Mouse (Mus musculus): ENCODE results near the gene Kcng3. TPM values are rescaled to one million over a fixed set of nuclear protein-coding genes. Genes with fewer than 3 reads are reported as not detected.
A peak's percentile ranks its signal among the peaks of the same experiment; 100 is the strongest.

The Kcng3 gene
- polyA plus RNA-seq, 1 experiment = not detected

DNA sequence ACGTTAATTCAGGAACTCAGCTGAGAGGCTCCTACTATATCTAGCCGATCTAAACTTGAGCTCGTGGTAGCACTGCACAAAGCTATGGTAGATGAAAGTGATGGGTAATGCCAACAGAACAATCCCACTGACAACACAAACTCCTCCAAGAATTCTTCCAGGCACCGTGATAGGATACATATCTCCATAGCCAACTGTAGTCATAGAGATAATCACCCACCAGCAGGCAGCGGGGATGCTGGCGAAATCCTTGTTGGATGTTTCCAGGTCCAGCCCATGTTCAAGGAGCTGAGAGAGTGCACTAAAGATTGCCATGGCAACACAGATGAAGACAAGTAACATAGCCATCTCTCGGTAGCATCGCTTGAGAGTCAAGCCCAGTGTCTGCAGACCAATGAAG lies 44.0 kb downstream of the Kcng3 start:
- Histone ChIP-seq H3K4me1 (ENCODE audit: control insufficient read depth, insufficient read depth, low read length) (no peaks in the 10 kb centered on the region), H3K4me3 (ENCODE audit: insufficient read depth, low read length) (no peak overlapping the region), H3K27ac (ENCODE audit: insufficient read depth, low read depth, low read length) (no peak overlapping the region)
- TF ChIP-seq CTCF (IDR thresholded peaks at IDR 0.05; ENCODE audit: low read depth, low read length) (no peak), POLR2A (IDR thresholded peaks at IDR 0.05; ENCODE audit: borderline replicate concordance, low read depth, low read length) (no peak)

DNA sequence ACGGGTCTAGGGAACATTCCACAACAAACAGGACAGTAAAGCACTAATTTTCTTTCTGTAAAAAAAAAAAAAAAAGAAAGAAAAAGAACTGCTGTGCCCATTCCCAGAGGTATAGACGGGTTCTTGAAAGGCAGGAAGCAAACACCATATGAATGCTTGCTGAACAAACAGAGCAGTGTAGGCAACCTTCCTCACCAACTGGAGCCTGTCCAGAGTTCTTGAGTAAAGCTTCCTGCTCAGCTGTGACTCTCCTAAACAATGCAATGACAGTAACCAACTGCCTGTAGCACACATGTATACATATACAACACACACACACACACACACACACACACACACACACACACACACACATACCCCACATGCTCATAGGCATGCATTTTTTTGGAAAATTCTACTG lies 49.1 kb downstream of the Kcng3 start:
- peaks cover 16% of the 10 kb centered on the region for H3K4me1 ChIP-seq (ENCODE audit: control insufficient read depth, insufficient read depth, low read length)
- no peak overlapping the region for H3K27ac ChIP-seq (ENCODE audit: insufficient read depth, low read depth, low read length)
- H3K4me3 ChIP-seq (ENCODE audit: insufficient read depth, low read length) = no peak overlapping the region
- TF ChIP-seq POLR2A (IDR thresholded peaks at IDR 0.05; ENCODE audit: borderline replicate concordance, low read depth, low read length) = no peak
- TF ChIP-seq CTCF (IDR thresholded peaks at IDR 0.05; ENCODE audit: low read depth, low read length) = no peak

DNA sequence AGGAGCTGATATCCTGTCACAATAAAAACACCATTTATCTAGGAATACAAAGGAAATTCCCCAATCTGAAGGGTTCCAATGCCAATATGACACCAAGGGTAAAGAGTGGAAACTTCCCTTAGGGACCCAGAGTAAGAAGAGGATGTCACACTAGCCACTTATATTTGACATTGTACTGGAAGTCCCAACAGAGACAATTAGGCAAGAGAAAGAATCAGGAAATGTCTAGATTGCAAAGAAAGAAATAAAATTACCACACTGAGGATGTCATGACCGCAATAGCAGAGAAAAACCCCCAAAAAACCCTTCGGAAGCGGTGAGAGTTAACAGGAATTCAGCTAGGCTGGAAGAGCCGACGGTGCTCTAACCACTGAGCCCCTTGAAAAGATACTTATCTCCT lies 51.0 kb downstream of the Kcng3 start:
- TF ChIP-seq POLR2A (IDR thresholded peaks at IDR 0.05; ENCODE audit: borderline replicate concordance, low read depth, low read length) = no peak
- no peak for TF ChIP-seq CTCF (IDR thresholded peaks at IDR 0.05; ENCODE audit: low read depth, low read length)
- Histone ChIP-seq H3K4me3 (ENCODE audit: insufficient read depth, low read length) (no peak overlapping the region), H3K4me1 (ENCODE audit: control insufficient read depth, insufficient read depth, low read length) (peaks cover 16% of the 10 kb centered on the region), H3K27ac (ENCODE audit: insufficient read depth, low read depth, low read length) (no peak overlapping the region)

DNA sequence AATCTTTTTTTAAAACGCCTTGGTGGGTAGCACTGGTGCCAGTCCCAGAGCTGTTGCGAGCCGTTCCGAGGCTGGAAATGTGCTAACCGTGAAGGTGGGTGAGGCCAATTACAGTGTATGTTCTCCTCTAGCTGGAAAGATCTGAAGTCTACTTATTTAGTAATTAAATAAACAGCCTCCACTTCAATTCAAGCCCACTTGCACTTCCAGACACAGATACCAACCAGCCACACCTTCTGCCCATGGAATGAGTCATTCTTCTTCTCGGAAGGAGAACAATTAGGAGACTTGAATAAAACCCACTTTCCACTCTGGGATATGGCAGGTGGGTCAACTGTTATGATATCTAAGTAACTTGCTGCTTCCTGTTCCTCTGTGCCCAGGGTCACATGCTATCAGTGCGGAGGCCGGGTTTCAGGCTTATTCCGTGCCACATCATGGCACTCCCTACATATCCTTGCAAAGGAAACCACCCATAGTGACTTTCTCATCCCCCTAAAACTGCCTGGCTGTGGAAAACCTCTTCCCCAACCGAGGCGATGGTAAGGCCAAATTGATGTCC lies 54.8 kb downstream of the Kcng3 start:
- no peak overlapping the region for H3K4me3 ChIP-seq (ENCODE audit: insufficient read depth, low read length)

DNA sequence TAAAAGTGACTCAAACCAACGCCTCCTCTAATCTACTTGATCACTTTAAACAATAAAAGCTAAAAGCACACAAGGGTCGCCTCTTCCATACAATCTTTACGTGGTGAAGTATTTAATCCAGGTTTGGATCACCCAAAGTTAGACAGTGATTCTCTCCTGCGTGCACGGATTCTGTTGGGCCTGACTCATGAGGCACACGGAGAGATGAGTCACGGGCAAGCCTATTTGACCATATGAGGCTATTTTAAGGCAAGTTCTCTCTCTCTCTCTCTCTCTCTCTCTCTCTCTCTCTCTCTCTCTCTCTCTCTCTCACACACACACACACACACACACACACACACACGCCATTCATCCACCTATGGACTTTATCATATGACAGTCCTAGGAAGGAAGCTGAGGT lies 57.1 kb downstream of the Kcng3 start:
- H3K4me1 ChIP-seq (ENCODE audit: control insufficient read depth, insufficient read depth, low read length) = peaks cover 6% of the 10 kb centered on the region

More for the DNA sequence above, 54.8 kb downstream of the Kcng3 start:
- no peak for TF ChIP-seq POLR2A (IDR thresholded peaks at IDR 0.05; ENCODE audit: borderline replicate concordance, low read depth, low read length)
- H3K27ac ChIP-seq (ENCODE audit: insufficient read depth, low read depth, low read length) = no peak overlapping the region
- H3K4me1 ChIP-seq (ENCODE audit: control insufficient read depth, insufficient read depth, low read length) = peaks cover 17% of the 10 kb centered on the region

DNA sequence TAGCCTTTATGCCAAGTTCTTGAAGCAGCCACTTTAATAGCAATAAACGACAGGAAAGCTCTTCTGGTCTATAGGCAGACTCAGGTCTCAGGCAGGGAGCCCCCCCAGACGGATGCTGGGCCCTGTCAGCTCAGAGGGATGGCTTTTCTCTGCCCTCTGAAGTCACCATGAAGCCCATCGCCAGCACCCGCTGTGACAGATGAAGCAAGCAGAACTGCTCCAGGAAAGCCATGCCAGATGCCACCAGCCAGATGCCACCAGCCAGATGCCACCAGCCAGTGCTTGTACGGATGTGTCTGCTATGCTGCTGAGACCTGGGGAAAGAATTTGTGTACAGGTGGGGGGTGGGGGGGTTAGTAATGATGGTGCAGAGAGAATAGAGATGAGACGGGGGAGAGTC lies 58.6 kb downstream of the Kcng3 start:
- Histone ChIP-seq H3K4me1 (ENCODE audit: control insufficient read depth, insufficient read depth, low read length) (peaks cover 6% of the 10 kb centered on the region), H3K27ac (ENCODE audit: insufficient read depth, low read depth, low read length) (no peak overlapping the region), H3K4me3 (ENCODE audit: insufficient read depth, low read length) (no peak overlapping the region)
- TF ChIP-seq CTCF (IDR thresholded peaks at IDR 0.05; ENCODE audit: low read depth, low read length) = no peak
- TF ChIP-seq POLR2A (IDR thresholded peaks at IDR 0.05; ENCODE audit: borderline replicate concordance, low read depth, low read length) = no peak

More for the DNA sequence above, 57.1 kb downstream of the Kcng3 start:
- TF ChIP-seq CTCF (IDR thresholded peaks at IDR 0.05; ENCODE audit: low read depth, low read length) (no peak), POLR2A (IDR thresholded peaks at IDR 0.05; ENCODE audit: borderline replicate concordance, low read depth, low read length) (no peak)
- Histone ChIP-seq H3K4me3 (ENCODE audit: insufficient read depth, low read length) (no peak overlapping the region), H3K27ac (ENCODE audit: insufficient read depth, low read depth, low read length) (no peak overlapping the region)

DNA sequence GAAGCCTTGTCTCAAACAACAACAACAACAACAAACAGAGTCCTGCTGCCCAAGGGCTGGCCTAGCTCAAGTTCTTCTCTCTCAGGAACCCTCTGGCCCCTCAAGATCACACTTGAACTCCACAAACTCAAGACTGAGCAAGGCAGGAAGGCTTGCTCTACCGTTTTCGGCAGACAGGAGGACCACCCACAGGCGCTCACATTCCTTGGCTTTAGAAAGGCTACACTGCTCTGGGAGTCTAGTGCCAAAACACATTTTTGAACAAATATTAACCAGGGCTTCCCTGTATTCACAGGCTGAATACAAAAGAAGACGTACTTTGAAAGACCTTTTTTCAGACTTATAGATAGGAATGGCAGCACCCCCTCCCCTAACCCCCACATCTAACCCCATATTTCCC lies 59.3 kb downstream of the Kcng3 start:
- H3K27ac ChIP-seq (ENCODE audit: insufficient read depth, low read depth, low read length) = no peak overlapping the region
- peaks cover 6% of the 10 kb centered on the region for H3K4me1 ChIP-seq (ENCODE audit: control insufficient read depth, insufficient read depth, low read length)
- TF ChIP-seq POLR2A (IDR thresholded peaks at IDR 0.05; ENCODE audit: borderline replicate concordance, low read depth, low read length) (no peak), CTCF (IDR thresholded peaks at IDR 0.05; ENCODE audit: low read depth, low read length) (no peak)

DNA sequence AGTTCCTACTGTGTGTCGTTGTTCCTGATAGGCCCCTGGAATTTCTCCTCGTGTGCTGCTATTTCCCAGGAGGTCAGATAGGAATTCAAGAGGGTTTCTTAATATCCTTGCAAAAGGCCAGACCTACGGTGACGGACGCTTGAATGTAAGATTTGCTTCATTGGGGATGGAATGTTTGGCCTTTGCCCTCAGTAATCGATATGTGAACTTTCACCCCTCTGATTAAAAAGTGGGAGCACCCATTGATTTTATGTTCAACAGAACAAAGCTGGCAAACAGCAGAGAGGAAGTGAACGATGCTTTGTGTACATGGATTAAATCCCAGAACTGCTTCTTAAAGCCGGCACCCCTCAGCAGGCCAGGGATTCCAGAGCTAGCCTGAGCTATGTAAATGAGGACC lies 64.3 kb downstream of the Kcng3 start:
- Histone ChIP-seq H3K27ac (ENCODE audit: insufficient read depth, low read depth, low read length) (no peak overlapping the region), H3K4me3 (ENCODE audit: insufficient read depth, low read length) (no peak overlapping the region), H3K4me1 (ENCODE audit: control insufficient read depth, insufficient read depth, low read length) (peaks cover 6% of the 10 kb centered on the region; the same call in 1 of the 2 replicates)
- TF ChIP-seq CTCF (IDR thresholded peaks at IDR 0.05; ENCODE audit: low read depth, low read length) (no peak), POLR2A (IDR thresholded peaks at IDR 0.05; ENCODE audit: borderline replicate concordance, low read depth, low read length) (no peak)

More for the DNA sequence above, 59.3 kb downstream of the Kcng3 start:
- H3K4me3 ChIP-seq (ENCODE audit: insufficient read depth, low read length) = no peak overlapping the region

DNA sequence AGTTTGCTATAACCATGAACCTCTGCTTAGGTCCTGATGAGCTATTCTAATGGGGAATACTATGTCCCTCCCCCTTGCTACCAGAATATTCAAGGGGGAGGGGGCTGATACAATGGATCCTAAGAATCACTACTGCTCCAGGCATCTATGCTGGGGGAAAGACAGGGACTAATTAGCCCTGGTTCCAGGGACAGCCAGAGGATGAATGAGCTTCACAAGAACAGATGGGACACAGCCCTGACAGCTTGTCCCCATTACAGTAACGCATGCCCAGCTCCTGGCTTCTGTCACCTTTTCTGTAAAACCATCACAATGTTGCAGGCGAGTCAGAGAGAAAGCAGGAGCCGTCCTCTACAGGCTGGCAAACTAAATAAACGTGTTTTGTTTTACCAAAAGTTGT lies 66.2 kb downstream of the Kcng3 start:
- TF ChIP-seq POLR2A (IDR thresholded peaks at IDR 0.05; ENCODE audit: borderline replicate concordance, low read depth, low read length) = no peak
- no peak for TF ChIP-seq CTCF (IDR thresholded peaks at IDR 0.05; ENCODE audit: low read depth, low read length)
- Histone ChIP-seq H3K4me3 (ENCODE audit: insufficient read depth, low read length) (no peak overlapping the region), H3K27ac (ENCODE audit: insufficient read depth, low read depth, low read length) (no peak overlapping the region), H3K4me1 (ENCODE audit: control insufficient read depth, insufficient read depth, low read length) (peaks cover 6% of the 10 kb centered on the region; the same call in 1 of the 2 replicates)

DNA sequence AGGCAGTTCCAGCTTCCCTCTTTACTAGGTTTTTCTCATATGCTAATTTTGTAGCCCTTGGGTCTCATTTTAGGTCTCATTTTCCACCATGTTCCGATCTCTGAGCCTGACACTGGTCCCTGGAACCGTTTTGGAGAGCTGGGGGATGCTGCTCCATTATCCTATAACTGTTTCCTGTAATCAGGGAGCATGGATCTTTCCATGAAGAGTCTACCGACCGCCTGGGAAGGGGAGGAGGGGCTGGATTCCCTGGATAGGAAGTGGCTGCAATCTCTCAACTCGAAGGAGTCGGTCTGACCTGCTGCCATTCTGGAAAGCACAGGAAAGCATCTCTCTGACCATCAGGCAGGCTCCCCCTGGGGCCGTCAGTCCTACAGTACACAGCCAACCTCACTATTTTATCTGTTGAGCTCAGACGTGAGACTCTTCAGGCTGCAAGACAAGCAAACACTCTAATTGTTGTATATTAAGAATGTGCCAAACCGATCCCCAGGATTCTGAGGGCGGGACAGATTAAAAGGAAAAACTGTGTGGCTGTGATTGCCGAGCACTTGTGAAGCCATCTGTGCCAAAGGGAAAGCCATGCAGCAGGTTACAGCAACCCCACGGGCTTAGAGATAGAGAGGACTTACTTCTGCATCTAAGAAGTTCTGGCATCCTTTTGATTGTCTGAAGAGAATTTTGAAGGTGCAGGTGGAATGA lies 67.4 kb downstream of the Kcng3 start:
- TF ChIP-seq POLR2A (IDR thresholded peaks at IDR 0.05; ENCODE audit: borderline replicate concordance, low read depth, low read length) (no peak), CTCF (IDR thresholded peaks at IDR 0.05; ENCODE audit: low read depth, low read length) (no peak)
- Histone ChIP-seq H3K27ac (ENCODE audit: insufficient read depth, low read depth, low read length) (peak overlapping the region; percentile 44), H3K4me3 (ENCODE audit: insufficient read depth, low read length) (no peak overlapping the region), H3K4me1 (ENCODE audit: control insufficient read depth, insufficient read depth, low read length) (peaks cover 6% of the 10 kb centered on the region; the same call in 1 of the 2 replicates)
